Mouse (Mus musculus): ENCODE measurements at regions not wholly inside any gene's neighbourhood (a gene's known extent, or its start where the extent isn't known, plus 50 kb on each side); places are given as distances from the start of the nearest gene placed in this dataset.

- no peak for DNase-seq (ENCODE audit: low spot score in 2 of 2)
Measured at GRCm38 (mm10) chr6:78228883-78229282, 141.6 kb upstream of the Reg3b start.

GRCm38 (mm10) chr6:78244404-78244803 is 126.1 kb upstream of the Reg3b start:
- no peak for DNase-seq (ENCODE audit: low spot score in 2 of 2)

GRCm38 (mm10) chr6:78245010-78245409 is 125.4 kb upstream of the Reg3b start:
- DNase-seq (ENCODE audit: low spot score in 2 of 2): no peak

GRCm38 (mm10) chr6:78250053-78250452 is 120.4 kb upstream of the Reg3b start:
- no peak for DNase-seq (ENCODE audit: low spot score in 2 of 2)

GRCm38 (mm10) chr6:78250541-78250940 is 119.9 kb upstream of the Reg3b start:
- DNase-seq (ENCODE audit: low spot score in 2 of 2): no peak

- no peak for DNase-seq (ENCODE audit: low spot score in 2 of 2)
Measured at GRCm38 (mm10) chr6:78271879-78272546, 98.4 kb upstream of the Reg3b start.

- DNase-seq (ENCODE audit: low spot score in 2 of 2): no peak
Measured at GRCm38 (mm10) chr6:78277993-78278715, 92.3 kb upstream of the Reg3b start.

GRCm38 (mm10) chr6:78280541-78280940 is 89.9 kb upstream of the Reg3b start:
- no peak for DNase-seq (ENCODE audit: low spot score in 2 of 2)

- DNase-seq (ENCODE audit: low spot score in 2 of 2): no peak
Measured at GRCm38 (mm10) chr6:78294647-78295046, 75.8 kb upstream of the Reg3b start.

- DNase-seq (ENCODE audit: low spot score in 2 of 2): peak in 1 of 2 experiments; percentile 1
Measured at GRCm38 (mm10) chr6:78303187-78303740, 67.2 kb upstream of the Reg3b start.
